Mouse (Mus musculus) forebrain, postnatal 0 days (tissue): ENCODE measurements at regions not wholly inside any gene's neighbourhood (a gene's known extent, or its start where the extent isn't known, plus 50 kb on each side); places are given as distances from the start of the nearest gene placed in this dataset.

Source experiments
- ATAC-seq: fragments of 200-750 bp; cut with Nextera tagmentation; 2 replicates; pipeline ENCODE4 v1.8.0; 2017; ENCODE audit warnings: mild to moderate bottlenecking, moderate library complexity
- DNase-seq: peaks from one replicate; pipeline ENCODE4 v3.0.0-alpha.2; 2015
- H3K27ac ChIP-seq: fragments of 300-500 bp; sonication (generic); 2 replicates; pipeline ENCODE4 v1.5.1; 2014; ENCODE audit warnings: low read depth, mild to moderate bottlenecking, antibody characterized with exemption, low read length, moderate library complexity, mixed read lengths
- H3K27me3 ChIP-seq: fragments of 300-500 bp; sonication (generic); 2 replicates; pipeline ENCODE4 v1.6.1; 2014; ENCODE audit warnings: mild to moderate bottlenecking, low read length, mixed read lengths; ENCODE audit not compliant: insufficient read depth
- H3K36me3 ChIP-seq: fragments of 300-500 bp; sonication (generic); 2 replicates; pipeline ENCODE4 v1.6.1; 2014; ENCODE audit warnings: mild to moderate bottlenecking, moderate library complexity; ENCODE audit not compliant: insufficient read depth
- H3K4me1 ChIP-seq: fragments of 300-500 bp; sonication (generic); 2 replicates; pipeline ENCODE4 v1.6.1; 2014; ENCODE audit warnings: antibody characterized with exemption; ENCODE audit not compliant: insufficient read depth
- H3K4me2 ChIP-seq: fragments of 300-500 bp; sonication (generic); 2 replicates; pipeline ENCODE4 v1.6.1; 2014; ENCODE audit warnings: low read depth, mild to moderate bottlenecking, moderate library complexity
- H3K4me3 ChIP-seq: fragments of 300-500 bp; sonication (generic); 2 replicates; pipeline ENCODE4 v1.5.1; 2014; ENCODE audit warnings: low read depth, low read length, mixed read lengths
- H3K9ac ChIP-seq: fragments of 300-500 bp; sonication (generic); 2 replicates; pipeline ENCODE4 v1.6.1; 2014; ENCODE audit warnings: mild to moderate bottlenecking
- H3K9me3 ChIP-seq: fragments of 300-500 bp; sonication (generic); 2 replicates; pipeline ENCODE4 v1.6.1; 2016; ENCODE audit warnings: low read length
- CTCF ChIP-seq: sonication (generic); IDR thresholded peaks from 2 replicates; pipeline ENCODE4 v1.5.1; 2016; ENCODE audit warnings: antibody characterized with exemption, control low read depth, low read depth
- WGBS: fragments of 180-500 bp; shearing (Covaris S2); extraction: QIAGEN DNeasy Blood & Tissue Kit; methylation state at CpG from one replicate; pipeline ENCODE4 v1.1.7; 2014; 5-methylcytosine and 5-hydroxymethylcytosine counted together

- DNase-seq = no peak
- Histone ChIP-seq H3K27ac (no peak overlapping the region), H3K4me2 (no peak overlapping the region), H3K27me3 (no peaks in the 10 kb centered on the region), H3K4me1 (no peaks in the 10 kb centered on the region), H3K4me3 (no peak overlapping the region), H3K9me3 (no peaks in the 10 kb centered on the region), H3K36me3 (no peaks in the 10 kb centered on the region), H3K9ac (no peak overlapping the region)
- WGBS = 95% methylated on average over 3 of the region's 3 CpGs
- no peak for ATAC-seq
- TF ChIP-seq CTCF = no peak
Measured at GRCm38 (mm10) chr10:117579210-117579609, 50.1 kb upstream of the Cpm start.

DNA sequence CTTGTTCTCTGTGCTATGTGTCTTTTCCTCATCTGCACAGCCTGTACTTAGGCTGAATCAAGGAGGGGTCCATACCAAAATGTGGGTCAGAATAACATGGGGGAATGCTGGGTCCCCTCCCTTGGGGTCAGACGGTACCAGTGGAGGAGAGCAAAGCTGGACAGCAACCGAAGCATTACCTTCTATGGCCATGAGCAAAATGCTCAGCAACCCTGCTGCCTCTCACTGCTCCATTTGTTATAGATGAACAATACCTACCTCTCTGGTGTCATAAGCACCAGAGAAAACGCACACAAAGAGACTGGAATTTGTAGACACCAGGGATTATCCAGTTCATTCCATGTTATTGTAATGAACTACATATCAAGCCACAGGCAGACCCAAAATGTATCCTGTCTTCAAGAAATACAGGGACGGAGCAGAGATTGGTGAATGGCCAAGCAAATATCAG is 50.6 kb upstream of the Cpm start:
- 92% methylated on average over 4 of the region's 4 CpGs for WGBS
- TF ChIP-seq CTCF = no peak
- Histone ChIP-seq H3K27ac (no peak overlapping the region), H3K9me3 (no peaks in the 10 kb centered on the region), H3K27me3 (no peaks in the 10 kb centered on the region), H3K4me2 (no peak overlapping the region), H3K9ac (no peak overlapping the region), H3K36me3 (no peaks in the 10 kb centered on the region), H3K4me3 (no peak overlapping the region), H3K4me1 (no peaks in the 10 kb centered on the region)
- DNase-seq (no peak), ATAC-seq (no peak)

DNA sequence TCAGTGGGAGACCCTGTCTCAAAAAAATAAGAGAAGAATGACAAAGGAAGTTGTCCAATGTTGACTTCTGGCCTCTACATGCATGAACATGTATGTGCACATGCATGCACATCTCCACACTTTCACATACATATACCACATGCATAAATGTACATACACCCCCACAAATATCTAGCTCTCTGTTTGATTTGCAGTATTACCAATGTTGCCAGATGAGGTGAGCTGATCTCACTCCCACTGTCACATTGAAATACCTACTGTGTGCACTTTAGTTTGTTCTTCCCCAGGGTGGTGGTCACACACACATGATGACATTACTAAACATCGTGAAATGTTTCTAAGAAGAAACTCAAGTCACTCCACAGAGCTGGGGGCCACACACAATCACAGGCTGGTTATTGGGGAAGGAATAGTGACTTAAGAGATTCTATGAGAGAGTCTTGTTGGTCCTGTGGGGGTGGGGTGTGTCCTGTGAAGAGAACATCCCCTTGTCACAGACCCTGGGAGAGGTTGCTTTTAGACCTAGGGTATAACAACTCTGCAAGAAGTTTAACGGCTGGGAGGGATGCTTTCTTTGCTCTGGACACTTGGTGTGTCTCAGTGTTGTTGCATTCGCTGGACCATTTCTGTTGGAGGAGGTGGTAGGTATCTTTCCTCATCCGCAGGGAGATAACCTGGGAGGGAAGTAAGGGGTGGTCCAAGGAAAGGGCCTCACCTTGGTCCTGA is 51.2 kb upstream of the Cpm start:
- no peak for TF ChIP-seq CTCF
- H3K36me3 ChIP-seq = no peaks in the 10 kb centered on the region
- H3K9ac ChIP-seq = no peak overlapping the region
- WGBS = 94% methylated on average over 4 of the region's 4 CpGs
- ATAC-seq (no peak), DNase-seq (no peak)
- no peaks in the 10 kb centered on the region for H3K27me3 ChIP-seq
- H3K9me3 ChIP-seq = no peaks in the 10 kb centered on the region
- H3K27ac ChIP-seq = no peak overlapping the region
- H3K4me3 ChIP-seq = no peak overlapping the region
- H3K4me2 ChIP-seq = no peak overlapping the region
- no peaks in the 10 kb centered on the region for H3K4me1 ChIP-seq

- no peak overlapping the region for H3K4me3 ChIP-seq
- ATAC-seq = no peak
Measured at GRCm38 (mm10) chr10:117576881-117577730, 52.2 kb upstream of the Cpm start.

GRCm38 (mm10) chr10:117576154-117576859 is 53.0 kb upstream of the Cpm start:
- TF ChIP-seq CTCF = no peak
- H3K27me3 ChIP-seq = peaks cover 11% of the 10 kb centered on the region; the same call in 1 of the 2 replicates
- no peak overlapping the region for H3K4me3 ChIP-seq
- WGBS = 91% methylated on average over 10 of the region's 10 CpGs
- H3K9me3 ChIP-seq = no peaks in the 10 kb centered on the region
- ATAC-seq (no peak), DNase-seq (no peak)
- no peak overlapping the region for H3K27ac ChIP-seq
- no peak overlapping the region for H3K9ac ChIP-seq
- peaks cover 1% of the 10 kb centered on the region; the same call in 1 of the 2 replicates for H3K4me1 ChIP-seq
- no peak overlapping the region for H3K4me2 ChIP-seq
- no peaks in the 10 kb centered on the region for H3K36me3 ChIP-seq

More at GRCm38 (mm10) chr10:117576881-117577730, 52.2 kb upstream of the Cpm start:
- Histone ChIP-seq H3K36me3 (no peaks in the 10 kb centered on the region), H3K9ac (no peak overlapping the region), H3K4me2 (no peak overlapping the region), H3K27me3 (0 out of 2 replicates have a peak, but pooled peaks cover 9% of the 10 kb centered on the region), H3K9me3 (no peaks in the 10 kb centered on the region), H3K4me1 (no peaks in the 10 kb centered on the region), H3K27ac (no peak overlapping the region)
- DNase-seq = no peak
- 89% methylated on average over 8 of the region's 8 CpGs for WGBS
- no peak for TF ChIP-seq CTCF

- no peaks in the 10 kb centered on the region for H3K36me3 ChIP-seq
- no peak for ATAC-seq
- 61% methylated on average over 14 of the region's 14 CpGs for WGBS
- H3K4me2 ChIP-seq = no peak overlapping the region
- no peak overlapping the region for H3K9ac ChIP-seq
- H3K4me3 ChIP-seq = no peak overlapping the region
- no peak for TF ChIP-seq CTCF
- H3K27ac ChIP-seq = no peak overlapping the region
- DNase-seq = no peak
- H3K27me3 ChIP-seq = peaks cover 11% of the 10 kb centered on the region; the same call in 1 of the 2 replicates
- H3K9me3 ChIP-seq = no peaks in the 10 kb centered on the region
- peaks cover 5% of the 10 kb centered on the region; the same call in 1 of the 2 replicates for H3K4me1 ChIP-seq
Measured at GRCm38 (mm10) chr10:117575404-117576153, 53.7 kb upstream of the Cpm start.
